Mouse (Mus musculus) MEL (cell line): Measurements from ENCODE around the gene St6galnac3. TPM values are rescaled to one million over a fixed set of nuclear protein-coding genes. Genes with fewer than 3 reads are reported as not detected.

Source experiments
- DNase-seq: peaks from one replicate; pipeline ENCODE4 v3.0.0; 2011; ENCODE audit warnings: low read depth, low spot score
- H3K27ac ChIP-seq: 2 replicates; pipeline ENCODE4 v1.5.1; 2012; ENCODE audit warnings: low read depth, mild to moderate bottlenecking, control low read depth, low read length, moderate library complexity; ENCODE audit not compliant: control insufficient read depth
- H3K27me3 ChIP-seq, 2 experiments: fragments of 150-350 bp in 1 of 2; sonication (generic) in 1 of 2; 2 replicates each; pipeline ENCODE4 v1.6.1; 2012; ENCODE audit warnings: low read length in 2 of 2, mild to moderate bottlenecking in 2 of 2, improper control_type of control experiment in 1 of 2, moderate library complexity in 1 of 2; ENCODE audit not compliant: insufficient read depth in 2 of 2, control insufficient read depth in 1 of 2
- H3K36me3 ChIP-seq, 2 experiments: 2 replicates each; pipeline ENCODE4 v1.6.1; 2012 to 2014; ENCODE audit warnings: low read length in 2 of 2, improper control_type of control experiment in 1 of 2, inconsistent platforms in 1 of 2, mild to moderate bottlenecking in 1 of 2; ENCODE audit not compliant: insufficient read depth in 2 of 2, control insufficient read depth in 1 of 2
- H3K4me1 ChIP-seq, 2 experiments: fragments of 150-350 bp in 1 of 2; sonication (generic) in 1 of 2; 2 replicates each; pipeline ENCODE4 v1.6.1; 2012; ENCODE audit warnings: low read length in 2 of 2, improper control_type of control experiment in 1 of 2, mild to moderate bottlenecking in 1 of 2; ENCODE audit not compliant: insufficient read depth in 2 of 2, control insufficient read depth in 1 of 2
- H3K4me3 ChIP-seq, 2 experiments: fragments of 150-350 bp in 1 of 2; sonication (generic) in 1 of 2; 2 replicates each; pipeline ENCODE4 v1.5.1; 2012; ENCODE audit warnings: low read depth in 2 of 2, low read length in 2 of 2, mild to moderate bottlenecking in 2 of 2, moderate library complexity in 2 of 2, control low read depth in 1 of 2, improper control_type of control experiment in 1 of 2; ENCODE audit not compliant: control insufficient read depth in 1 of 2, insufficient read depth in 1 of 2
- H3K79me2 ChIP-seq: 2 replicates; pipeline ENCODE4 v1.6.1; 2012; ENCODE audit warnings: mild to moderate bottlenecking, low read length, moderate library complexity; ENCODE audit not compliant: control insufficient read depth, poor library complexity, insufficient read depth
- H3K9ac ChIP-seq: 2 replicates; pipeline ENCODE4 v1.6.1; 2012; ENCODE audit warnings: low read depth, mild to moderate bottlenecking, control low read depth, low read length, moderate library complexity; ENCODE audit not compliant: control insufficient read depth, poor library complexity, severe bottlenecking
- H3K9me3 ChIP-seq: fragments of 150-350 bp; sonication (generic); replicated peaks from 2 replicates; pipeline ENCODE4 v1.6.1; 2012; ENCODE audit warnings: mild to moderate bottlenecking, low read length, improper control_type of control experiment, moderate library complexity; ENCODE audit not compliant: insufficient read depth
- BHLHE40 ChIP-seq: IDR thresholded peaks from 2 replicates; pipeline ENCODE4 v1.6.1; 2012; ENCODE audit warnings: low read depth, mild to moderate bottlenecking, inconsistent platforms, low read length, improper control_type of control experiment, borderline replicate concordance
- CHD1 ChIP-seq: IDR thresholded peaks from 2 replicates; pipeline ENCODE4 v1.6.1; 2012; ENCODE audit warnings: low read depth, mild to moderate bottlenecking, inconsistent platforms, low read length, improper control_type of control experiment
- CHD2 ChIP-seq: IDR thresholded peaks from 2 replicates; pipeline ENCODE4 v1.6.1; 2011; ENCODE audit warnings: low read length, improper control_type of control experiment
- ELF1 ChIP-seq: IDR thresholded peaks from 2 replicates; pipeline ENCODE4 v1.6.1; 2014; ENCODE audit warnings: low read depth, mild to moderate bottlenecking, inconsistent platforms, low read length, improper control_type of control experiment, moderate library complexity
- EP300 ChIP-seq, 2 experiments: IDR thresholded peaks; 2 replicates each; pipeline ENCODE4 v1.6.1; 2011; ENCODE audit warnings: improper control_type of control experiment in 2 of 2, low read length in 2 of 2, low read depth in 1 of 2, mild to moderate bottlenecking in 1 of 2
- ETS1 ChIP-seq: IDR thresholded peaks from 2 replicates; pipeline ENCODE4 v1.6.1; 2012; ENCODE audit warnings: low read depth, mild to moderate bottlenecking, inconsistent platforms, low read length, improper control_type of control experiment, moderate library complexity
- GABPA ChIP-seq: IDR thresholded peaks from 2 replicates; pipeline ENCODE4 v1.6.1; 2012; ENCODE audit warnings: low read depth, mild to moderate bottlenecking, inconsistent platforms, low read length, improper control_type of control experiment, moderate library complexity
- KAT2A ChIP-seq: conservative IDR thresholded peaks from 2 replicates; pipeline ENCODE4 v1.6.1; 2012; ENCODE audit warnings: low read depth, low read length, improper control_type of control experiment, inconsistent platforms
- MXI1 ChIP-seq: IDR thresholded peaks from 2 replicates; pipeline ENCODE4 v1.6.1; 2011; ENCODE audit warnings: mild to moderate bottlenecking, low read depth, low read length, improper control_type of control experiment
- MYB ChIP-seq: IDR thresholded peaks from 2 replicates; pipeline ENCODE4 v1.6.1; 2011; ENCODE audit warnings: mild to moderate bottlenecking, low read depth, low read length, improper control_type of control experiment
- NRF1 ChIP-seq: IDR thresholded peaks from 2 replicates; pipeline ENCODE4 v1.6.1; 2014; ENCODE audit warnings: low read depth, mild to moderate bottlenecking, inconsistent platforms, low read length, improper control_type of control experiment, moderate library complexity; ENCODE audit not compliant: poor library complexity, insufficient read depth, severe bottlenecking
- RCOR1 ChIP-seq: IDR thresholded peaks from 2 replicates; pipeline ENCODE4 v1.6.1; 2012; ENCODE audit warnings: low read depth, mild to moderate bottlenecking, inconsistent platforms, low read length, improper control_type of control experiment
- SMC3 ChIP-seq: IDR thresholded peaks from 2 replicates; pipeline ENCODE4 v1.6.1; 2011; ENCODE audit warnings: low read depth, low read length, improper control_type of control experiment
- TCF12 ChIP-seq: IDR thresholded peaks from 2 replicates; pipeline ENCODE4 v1.6.1; 2014; ENCODE audit warnings: low read depth, mild to moderate bottlenecking, inconsistent platforms, low read length, improper control_type of control experiment, moderate library complexity
- UBTF ChIP-seq: IDR thresholded peaks from 2 replicates; pipeline ENCODE4 v1.6.1; 2012; ENCODE audit warnings: low read depth, mild to moderate bottlenecking, inconsistent platforms, low read length, improper control_type of control experiment, moderate library complexity, borderline replicate concordance; ENCODE audit not compliant: insufficient read depth
- USF2 ChIP-seq, 2 experiments: IDR thresholded peaks; 2 replicates each; pipeline ENCODE4 v1.6.1; 2011 to 2012; ENCODE audit warnings: improper control_type of control experiment in 2 of 2, low read length in 2 of 2, borderline replicate concordance in 1 of 2, inconsistent platforms in 1 of 2, low read depth in 1 of 2, mild to moderate bottlenecking in 1 of 2; ENCODE audit not compliant: insufficient read depth in 1 of 2
- polyA plus RNA-seq, 2 experiments: library from polyadenylated mRNA; stranded (reverse) in 1 of 2; unstranded in 1 of 2; fragments of >175 nt in 1 of 2; fragments of >200 nt in 1 of 2; gene quantifications; 2 replicates each; pipeline versions ENCODE4 v1.2.1 to v1.2.4; 2012; ENCODE audit warnings: low replicate concordance in 2 of 2, low read depth in 1 of 2; ENCODE audit not compliant: insufficient read length in 2 of 2, insufficient read depth in 1 of 2, missing spikeins in 1 of 2
- total RNA-seq: library from RNA; depleted of rRNA; stranded (reverse); fragments of 300-350 nt; gene quantifications from 2 replicates; pipeline ENCODE4 v1.2.3, GENCODE M21; 2012

Gene St6galnac3
- total and polyA plus RNA-seq, 3 experiments: 7.8 to 11.4 TPM; not detected in 1

DNA sequence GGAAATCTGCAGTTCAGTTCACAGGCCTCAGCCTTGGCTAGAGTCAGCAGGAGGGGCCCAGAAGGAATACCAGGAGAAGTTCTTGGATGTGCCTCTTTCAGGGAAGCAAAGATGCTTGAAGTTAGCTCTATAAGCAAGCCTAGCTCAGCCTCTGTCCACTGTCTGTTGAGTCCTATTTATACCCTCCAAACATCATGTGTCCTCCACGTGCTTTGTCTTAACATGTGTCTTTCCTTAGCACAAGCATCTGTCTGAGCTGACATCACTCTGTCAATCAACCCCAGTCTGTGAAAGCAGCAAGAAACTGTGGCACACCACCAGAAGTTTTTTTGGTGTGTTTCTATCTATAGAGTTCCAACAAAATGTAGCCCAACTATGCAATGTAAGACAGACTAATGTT lies 26.5 kb upstream of the St6galnac3 start:
- Histone ChIP-seq H3K27ac (no peak overlapping the region), H3K9me3 (no peaks in the 10 kb centered on the region), H3K4me3 (no peak overlapping the region), H3K27me3 (no peaks in the 10 kb centered on the region), H3K36me3 (peaks cover 0 to 15% of the 10 kb centered on the region in 2 experiments; a peak in 2 of 4 replicates), H3K79me2 (no peaks in the 10 kb centered on the region), H3K4me1 (peaks cover 9 to 13% of the 10 kb centered on the region in 2 experiments), H3K9ac (no peak overlapping the region)
- TF ChIP-seq MYB (no peak), BHLHE40 (no peak), NRF1 (no peak), ETS1 (no peak), CHD2 (no peak), RCOR1 (no peak), EP300 (IDR thresholded peaks at IDR 0.05; ENCODE audit: low read depth in 1 of 2, low read length in 2 of 2) (no peak), CHD1 (no peak), KAT2A (no peak), TCF12 (no peak)
- DNase-seq: no peak

DNA sequence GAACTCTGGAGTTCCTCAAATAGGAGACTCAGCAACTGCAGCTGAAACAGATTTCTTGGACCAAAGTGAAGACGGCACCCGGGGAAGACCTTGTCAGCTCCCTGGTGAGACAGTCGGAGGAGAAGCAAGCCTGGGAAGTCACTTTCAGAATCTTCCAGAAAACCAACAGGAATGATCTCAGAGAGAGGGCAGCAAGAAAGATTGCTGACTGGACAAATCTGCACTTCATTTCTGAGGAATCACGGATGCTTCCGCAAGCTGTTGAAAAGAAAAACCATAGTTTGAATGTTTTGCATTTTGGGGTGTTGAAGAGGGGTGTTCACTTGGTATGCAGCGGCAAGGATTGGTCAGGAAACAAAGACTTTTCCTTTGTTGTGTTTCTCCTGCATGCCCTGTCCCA lies 24.4 kb upstream of the St6galnac3 start:
- Histone ChIP-seq H3K4me1 (peaks cover 12 to 15% of the 10 kb centered on the region in 2 experiments), H3K9me3 (no peaks in the 10 kb centered on the region), H3K9ac (no peak overlapping the region), H3K27ac (no peak overlapping the region), H3K27me3 (no peaks in the 10 kb centered on the region), H3K4me3 (no peak overlapping the region), H3K79me2 (no peaks in the 10 kb centered on the region), H3K36me3 (peaks cover 0 to 16% of the 10 kb centered on the region in 2 experiments; a peak in 2 of 4 replicates)
- no peak for DNase-seq
- TF ChIP-seq USF2 (IDR thresholded peaks at IDR 0.05; ENCODE audit: borderline replicate concordance in 1 of 2, insufficient read depth in 1 of 2, low read depth in 1 of 2, low read length in 2 of 2) (no peak), MXI1 (no peak), GABPA (no peak), CHD1 (no peak), SMC3 (no peak), ELF1 (no peak), CHD2 (no peak), UBTF (no peak), ETS1 (no peak)
